Mouse (Mus musculus) embryonic facial prominence, embryonic 11.5 days (tissue): ENCODE measurements at regions not wholly inside any gene's neighbourhood (a gene's known extent, or its start where the extent isn't known, plus 50 kb on each side); places are given as distances from the start of the nearest gene placed in this dataset.

Source experiments
- ATAC-seq: fragments of 200-750 bp; cut with Nextera tagmentation; replicated peaks from 2 replicates; pipeline ENCODE4 v1.8.0; 2017; ENCODE audit warnings: low read depth; ENCODE audit not compliant: insufficient number of reproducible peaks, low FRiP score, low TSS enrichment
- DNase-seq: peaks from one replicate; pipeline ENCODE4 v3.0.0-alpha.2; 2015; ENCODE audit warnings: low spot score
- H3K27ac ChIP-seq: fragments of 300-500 bp; sonication (generic); replicated peaks from 2 replicates; pipeline ENCODE4 v1.5.1; 2014; ENCODE audit warnings: mild to moderate bottlenecking, low read depth, low read length, control low read depth
- H3K27me3 ChIP-seq: fragments of 300-500 bp; sonication (generic); 2 replicates; pipeline ENCODE4 v1.6.1; 2014; ENCODE audit warnings: mild to moderate bottlenecking, low read length, moderate library complexity, mixed read lengths; ENCODE audit not compliant: control insufficient read depth, insufficient read depth
- H3K36me3 ChIP-seq: fragments of 300-500 bp; sonication (generic); replicated peaks from 2 replicates; pipeline ENCODE4 v1.6.1; 2014; ENCODE audit warnings: low read depth, mild to moderate bottlenecking, low read length, moderate library complexity, mixed read lengths; ENCODE audit not compliant: control insufficient read depth, insufficient read depth
- H3K4me1 ChIP-seq: fragments of 300-500 bp; sonication (generic); 2 replicates; pipeline ENCODE4 v1.6.1; 2014; ENCODE audit warnings: low read length, mixed read lengths; ENCODE audit not compliant: control insufficient read depth, insufficient read depth
- H3K4me2 ChIP-seq: fragments of 300-500 bp; sonication (generic); 2 replicates; pipeline ENCODE4 v1.6.1; 2014; ENCODE audit warnings: low read depth, mild to moderate bottlenecking, control low read depth, low read length, moderate library complexity
- H3K4me3 ChIP-seq: fragments of 300-500 bp; sonication (generic); 2 replicates; pipeline ENCODE4 v1.5.1; 2014; ENCODE audit warnings: low read depth, low read length, control low read depth
- H3K9ac ChIP-seq: fragments of 300-500 bp; sonication (generic); replicated peaks from 2 replicates; pipeline ENCODE4 v1.6.1; 2014; ENCODE audit warnings: mild to moderate bottlenecking, control low read depth, low read length
- H3K9me3 ChIP-seq: fragments of 300-500 bp; sonication (generic); replicated peaks from 2 replicates; pipeline ENCODE4 v1.6.1; 2016; ENCODE audit warnings: mild to moderate bottlenecking, low read length, inconsistent platforms, mixed read lengths; ENCODE audit not compliant: control insufficient read depth
- WGBS: fragments of 180-500 bp; shearing (Covaris S2); extraction: QIAGEN DNeasy Blood & Tissue Kit; methylation state at CpG from one replicate; pipeline ENCODE4 v1.1.7; 2014; 5-methylcytosine and 5-hydroxymethylcytosine counted together

DNA sequence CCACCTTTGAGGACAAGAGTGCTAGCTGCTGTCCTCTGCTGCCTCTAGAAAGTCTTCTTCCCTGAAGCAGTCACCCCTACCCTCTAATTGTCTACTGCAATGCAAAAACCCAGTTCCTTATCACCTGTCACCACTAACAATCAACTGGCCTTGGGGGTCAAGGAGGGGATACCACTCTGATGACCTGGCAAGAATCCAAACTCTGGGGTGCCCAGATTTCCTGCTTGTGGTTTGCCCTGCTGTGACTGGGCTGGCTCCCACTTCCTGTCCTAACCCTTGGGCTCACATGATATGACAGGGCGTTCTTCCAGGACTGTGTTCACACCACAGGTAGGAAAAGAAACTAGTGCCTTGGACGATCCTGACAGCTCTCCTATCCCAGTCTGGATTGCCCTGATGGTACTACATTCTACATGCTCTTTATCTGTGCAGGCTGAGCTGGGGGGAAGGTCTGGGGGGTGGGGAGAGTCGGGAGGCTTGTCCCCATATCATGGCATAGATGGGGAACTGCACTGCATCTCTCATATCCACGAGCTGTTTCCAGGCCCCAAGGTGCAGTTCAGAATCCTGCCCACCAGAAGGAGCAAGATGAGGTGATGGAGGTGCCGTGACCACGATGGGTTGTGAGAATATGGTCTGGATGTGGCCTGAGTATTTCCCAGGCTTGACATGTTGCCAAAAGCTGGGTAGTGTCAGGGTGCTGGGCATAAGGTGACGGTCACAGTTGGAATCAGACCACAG, 81.0 kb downstream of the Maf start:
- no peak for ATAC-seq
- DNase-seq, result no peak
- Histone ChIP-seq H3K9me3 (no peaks in the 10 kb centered on the region), H3K27me3 (no peaks in the 10 kb centered on the region), H3K9ac (no peak overlapping the region), H3K27ac (no peak overlapping the region), H3K36me3 (no peaks in the 10 kb centered on the region), H3K4me1 (no peaks in the 10 kb centered on the region), H3K4me3 (no peak overlapping the region), H3K4me2 (no peak overlapping the region)
- 87% methylated on average over 7 of the region's 7 CpGs for WGBS

DNA sequence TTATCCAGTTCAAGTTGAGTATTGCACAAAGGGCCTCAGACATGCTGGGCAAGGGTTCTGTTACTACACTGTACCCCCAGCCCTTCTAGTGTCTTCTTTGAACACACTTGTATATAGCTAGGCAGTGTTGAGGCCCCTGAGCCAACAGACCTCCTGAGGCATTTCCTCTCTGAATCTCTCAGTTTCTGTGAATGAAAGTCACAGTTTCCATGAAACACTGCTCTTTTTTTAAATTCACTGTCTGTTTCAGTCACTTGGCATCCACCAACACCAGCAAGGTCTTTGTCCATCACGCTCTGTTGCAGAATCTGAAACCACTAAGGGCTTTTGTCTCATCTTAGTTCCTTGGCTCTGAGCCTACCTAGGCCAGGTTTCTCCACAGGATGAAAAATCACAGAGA, 82.5 kb downstream of the Maf start:
- Histone ChIP-seq H3K4me2 (no peak overlapping the region), H3K27ac (no peak overlapping the region), H3K4me3 (no peak overlapping the region), H3K27me3 (no peaks in the 10 kb centered on the region), H3K36me3 (no peaks in the 10 kb centered on the region), H3K4me1 (no peaks in the 10 kb centered on the region), H3K9me3 (no peaks in the 10 kb centered on the region), H3K9ac (no peak overlapping the region)
- no peak for DNase-seq
- no peak for ATAC-seq
- 70% methylated on average over 1 of the region's 1 CpGs for WGBS

DNA sequence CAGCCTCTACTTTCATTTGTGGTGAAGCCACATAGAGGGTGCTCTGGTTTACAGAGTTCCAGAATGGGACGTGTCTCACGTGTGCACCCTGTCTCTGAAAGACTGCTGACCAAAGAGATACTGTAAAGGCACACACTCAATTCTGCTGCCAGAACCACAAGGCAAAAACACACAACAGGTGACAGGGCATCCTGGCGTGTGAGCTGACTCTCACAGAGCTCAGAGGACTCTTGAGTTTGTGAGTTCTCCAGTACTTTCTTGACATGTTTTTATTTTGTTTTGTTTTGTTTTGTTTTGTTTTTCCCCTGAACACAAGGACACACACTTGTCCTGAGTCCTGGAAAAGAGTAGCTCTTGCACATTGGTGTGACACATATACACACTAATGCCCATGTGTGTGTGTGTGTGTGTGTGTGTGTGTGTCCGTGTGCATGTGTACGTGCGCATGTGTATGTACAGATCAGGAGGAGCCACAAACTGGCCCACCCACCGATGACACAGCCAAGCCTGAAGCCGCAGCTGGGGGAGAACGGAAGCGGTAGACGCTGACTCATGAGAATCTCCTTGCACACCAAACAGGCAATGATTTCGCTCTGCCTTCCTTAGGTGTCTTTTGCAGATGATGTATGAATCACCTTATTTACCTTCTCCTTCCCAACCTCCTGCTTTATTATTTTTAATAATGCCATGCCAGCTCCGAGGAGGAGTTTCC, 89.4 kb downstream of the Maf start:
- Histone ChIP-seq H3K27ac (no peak overlapping the region), H3K27me3 (no peaks in the 10 kb centered on the region), H3K36me3 (no peaks in the 10 kb centered on the region), H3K9ac (no peak overlapping the region), H3K4me3 (no peak overlapping the region), H3K9me3 (no peaks in the 10 kb centered on the region), H3K4me1 (no peaks in the 10 kb centered on the region), H3K4me2 (no peak overlapping the region)
- ATAC-seq (no peak), DNase-seq (no peak)
- WGBS, result 83% methylated on average over 13 of the region's 13 CpGs

DNA sequence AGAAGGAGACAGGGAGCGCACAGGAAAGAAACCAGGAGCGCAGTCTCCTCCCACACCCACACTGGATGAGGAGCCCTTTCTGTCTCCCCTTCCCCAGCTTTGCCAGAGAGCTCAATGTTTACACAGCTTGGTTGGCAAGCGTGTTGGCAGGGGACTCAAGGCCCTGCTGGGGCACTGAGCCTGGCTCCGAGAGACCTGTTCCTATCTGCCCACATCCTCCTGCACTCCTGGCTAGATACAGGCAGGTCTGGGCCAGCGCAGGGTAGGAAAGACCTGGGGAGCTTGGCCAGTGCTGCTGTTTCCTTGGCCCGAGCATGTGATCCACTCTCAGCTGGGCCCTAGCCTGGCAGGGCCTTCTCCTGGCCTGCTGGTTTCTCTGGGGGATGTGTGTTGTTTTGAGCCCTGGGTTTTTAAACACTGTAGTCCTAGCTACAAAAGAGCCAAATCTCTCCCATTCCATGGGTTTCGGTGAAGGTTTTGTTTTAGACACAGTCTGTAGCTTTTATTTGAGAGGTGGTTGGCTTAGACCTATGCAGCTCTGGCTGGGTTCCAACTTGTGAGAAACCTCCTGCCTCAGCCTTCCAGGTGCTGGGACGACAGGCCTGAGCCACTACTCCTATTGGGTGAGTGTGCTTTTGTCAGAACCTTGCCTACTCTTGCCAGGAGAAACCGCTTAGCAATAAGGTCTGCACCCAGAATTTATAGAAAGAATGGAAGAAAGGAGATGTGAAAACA, 90.6 kb downstream of the Maf start:
- no peak for DNase-seq
- Histone ChIP-seq H3K27me3 (no peaks in the 10 kb centered on the region), H3K4me3 (no peak overlapping the region), H3K9ac (no peak overlapping the region), H3K4me2 (no peak overlapping the region), H3K9me3 (no peaks in the 10 kb centered on the region), H3K36me3 (no peaks in the 10 kb centered on the region), H3K4me1 (no peaks in the 10 kb centered on the region), H3K27ac (no peak overlapping the region)
- 89% methylated on average over 9 of the region's 9 CpGs for WGBS
- ATAC-seq, result no peak

DNA sequence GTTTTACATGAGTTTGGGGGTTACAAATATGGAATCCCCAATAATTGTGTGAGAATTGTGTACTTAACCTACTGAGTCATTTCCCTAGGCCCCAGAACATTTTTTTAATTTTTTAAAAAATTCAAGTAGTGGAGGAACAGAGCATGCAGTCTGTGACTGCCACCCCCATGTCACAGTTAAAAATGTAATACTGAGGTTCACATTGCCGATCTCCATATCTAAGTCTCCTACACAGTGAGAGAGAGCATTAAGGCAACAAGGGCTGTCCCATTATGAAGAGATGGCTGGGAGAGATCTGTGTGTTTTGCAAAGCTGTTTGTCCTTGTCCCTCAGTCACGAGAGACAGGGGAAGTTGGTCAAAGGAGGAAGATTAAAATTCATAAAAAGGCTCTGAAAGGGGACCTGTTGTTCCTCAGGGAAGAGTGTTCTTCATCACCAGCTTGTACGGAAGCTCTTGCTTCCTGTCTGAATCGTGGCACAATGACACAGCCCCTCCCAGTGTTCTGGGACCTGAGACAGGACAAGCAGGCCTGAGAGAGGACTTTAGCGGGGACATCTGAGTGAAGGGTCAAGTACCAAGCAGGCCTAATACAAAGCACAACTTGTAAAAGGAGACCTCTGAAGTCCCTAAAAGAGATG, 93.5 kb downstream of the Maf start:
- no peaks in the 10 kb centered on the region for H3K4me1 ChIP-seq

DNA sequence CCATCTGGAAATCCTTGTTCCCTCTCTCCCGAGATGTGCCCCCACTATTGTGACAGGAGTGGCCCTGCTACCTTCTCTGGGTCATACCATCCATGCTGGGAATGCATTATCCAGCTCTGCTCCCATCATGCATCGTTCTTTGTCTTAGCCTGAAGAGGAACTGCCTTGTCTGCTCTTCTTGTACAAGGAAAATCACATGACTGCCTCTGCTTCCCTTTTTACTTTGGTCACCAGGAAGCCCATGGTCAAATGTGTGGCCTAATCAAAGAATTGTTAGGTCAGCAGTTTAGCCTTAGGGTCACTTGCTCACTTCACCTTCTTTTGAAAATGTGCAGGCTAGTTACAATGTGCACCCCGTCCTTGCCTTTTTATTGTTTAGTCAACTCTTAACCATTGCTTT, 95.5 kb downstream of the Maf start:
- no peak for DNase-seq
- Histone ChIP-seq H3K4me1 (no peaks in the 10 kb centered on the region), H3K27ac (no peak overlapping the region), H3K9me3 (no peaks in the 10 kb centered on the region), H3K27me3 (no peaks in the 10 kb centered on the region), H3K4me2 (no peak overlapping the region), H3K4me3 (no peak overlapping the region), H3K9ac (no peak overlapping the region), H3K36me3 (no peaks in the 10 kb centered on the region)
- ATAC-seq, result no peak
- WGBS, result 80% methylated on average over 3 of the region's 3 CpGs

More for the DNA sequence above, 93.5 kb downstream of the Maf start:
- Histone ChIP-seq H3K27me3 (no peaks in the 10 kb centered on the region), H3K4me2 (no peak overlapping the region), H3K4me3 (no peak overlapping the region), H3K9ac (no peak overlapping the region), H3K9me3 (no peaks in the 10 kb centered on the region), H3K27ac (no peak overlapping the region), H3K36me3 (no peaks in the 10 kb centered on the region)
- ATAC-seq (no peak), DNase-seq (no peak)
- WGBS, result 75% methylated on average over 5 of the region's 5 CpGs

DNA sequence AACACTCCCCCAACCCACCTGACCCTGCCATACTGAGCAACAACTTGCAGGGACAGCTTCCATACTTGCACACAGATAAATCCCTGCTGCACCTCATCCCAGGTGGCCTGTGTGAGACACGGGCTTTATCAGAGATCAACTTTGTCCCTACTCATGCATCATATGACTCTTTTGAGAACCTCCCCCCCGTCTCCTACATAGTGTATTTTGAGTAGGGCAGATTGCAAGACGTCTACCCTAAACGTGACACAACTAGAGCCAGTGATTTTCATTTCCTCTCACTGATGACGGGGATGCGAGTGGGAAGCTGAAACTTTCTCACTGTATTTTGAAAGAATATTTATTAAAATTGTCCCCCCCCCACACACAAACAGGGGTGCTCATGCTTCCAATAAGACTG, 107.8 kb downstream of the Maf start:
- Histone ChIP-seq H3K27me3 (no peaks in the 10 kb centered on the region), H3K4me2 (no peak overlapping the region), H3K4me3 (no peak overlapping the region), H3K9me3 (no peaks in the 10 kb centered on the region), H3K36me3 (no peaks in the 10 kb centered on the region), H3K27ac (no peak overlapping the region), H3K9ac (no peak overlapping the region), H3K4me1 (no peaks in the 10 kb centered on the region)
- DNase-seq (no peak), ATAC-seq (no peak)
- 84% methylated on average over 6 of the region's 6 CpGs for WGBS
